Mouse (Mus musculus): ENCODE results near the gene Wfikkn2. TPM values are rescaled to one million over a fixed set of nuclear protein-coding genes. Genes with fewer than 3 reads are reported as not detected.

Wfikkn2 gene
- total and polyA plus RNA-seq, 2 experiments from 2014 or later = 10.1 to 10.4 TPM

- H3K4me1 ChIP-seq (ENCODE audit: insufficient read depth, low read length) = peaks cover 21% of the 10 kb centered on the region
- no peaks in the 10 kb centered on the region for H3K36me3 ChIP-seq (ENCODE audit: insufficient read depth, low read length)
- H3K9me3 ChIP-seq (ENCODE audit: low read length) = no peaks in the 10 kb centered on the region
- TF ChIP-seq CTCF (IDR thresholded peaks at IDR 0.05; ENCODE audit: low read depth) = no peak
- WGBS = 57% methylated on average over 8 of the region's 8 CpGs
- H3K4me2 ChIP-seq (ENCODE audit: low read depth, low read length) = no peak overlapping the region
- no peaks in the 10 kb centered on the region for H3K27me3 ChIP-seq (ENCODE audit: insufficient read depth, low read length)
- peak overlapping the region; percentile 67 for H3K27ac ChIP-seq
- H3K4me3 ChIP-seq (ENCODE audit: low read length) = no peak overlapping the region
- ATAC-seq (no peak), DNase-seq (ENCODE audit: low spot score) (no peak)
- H3K9ac ChIP-seq (replicated peaks; ENCODE audit: low read length) = no peak overlapping the region
Measured at GRCm38 (mm10) chr11:94246789-94247061, 920 bp upstream of the Wfikkn2 start.

GRCm38 (mm10) chr11:94244385-94244784 is 1.4 kb downstream of the Wfikkn2 start:
- no peak overlapping the region for H3K4me2 ChIP-seq (ENCODE audit: low read depth, low read length)
- DNase-seq (ENCODE audit: low spot score) = peak; percentile 27
- H3K4me1 ChIP-seq (ENCODE audit: insufficient read depth, low read length) = peaks cover 21% of the 10 kb centered on the region
- 45% methylated on average over 9 of the region's 9 CpGs for WGBS
- no peak for ATAC-seq
- H3K27ac ChIP-seq = peak overlapping the region; percentile 23; the same call in 1 of the 2 replicates
- no peak overlapping the region for H3K4me3 ChIP-seq (ENCODE audit: low read length)
- H3K9me3 ChIP-seq (ENCODE audit: low read length) = no peaks in the 10 kb centered on the region
- H3K36me3 ChIP-seq (ENCODE audit: insufficient read depth, low read length) = no peaks in the 10 kb centered on the region
- TF ChIP-seq CTCF (IDR thresholded peaks at IDR 0.05; ENCODE audit: low read depth) = no peak
- H3K9ac ChIP-seq (replicated peaks; ENCODE audit: low read length) = no peak overlapping the region
- H3K27me3 ChIP-seq (ENCODE audit: insufficient read depth, low read length) = no peaks in the 10 kb centered on the region

DNA sequence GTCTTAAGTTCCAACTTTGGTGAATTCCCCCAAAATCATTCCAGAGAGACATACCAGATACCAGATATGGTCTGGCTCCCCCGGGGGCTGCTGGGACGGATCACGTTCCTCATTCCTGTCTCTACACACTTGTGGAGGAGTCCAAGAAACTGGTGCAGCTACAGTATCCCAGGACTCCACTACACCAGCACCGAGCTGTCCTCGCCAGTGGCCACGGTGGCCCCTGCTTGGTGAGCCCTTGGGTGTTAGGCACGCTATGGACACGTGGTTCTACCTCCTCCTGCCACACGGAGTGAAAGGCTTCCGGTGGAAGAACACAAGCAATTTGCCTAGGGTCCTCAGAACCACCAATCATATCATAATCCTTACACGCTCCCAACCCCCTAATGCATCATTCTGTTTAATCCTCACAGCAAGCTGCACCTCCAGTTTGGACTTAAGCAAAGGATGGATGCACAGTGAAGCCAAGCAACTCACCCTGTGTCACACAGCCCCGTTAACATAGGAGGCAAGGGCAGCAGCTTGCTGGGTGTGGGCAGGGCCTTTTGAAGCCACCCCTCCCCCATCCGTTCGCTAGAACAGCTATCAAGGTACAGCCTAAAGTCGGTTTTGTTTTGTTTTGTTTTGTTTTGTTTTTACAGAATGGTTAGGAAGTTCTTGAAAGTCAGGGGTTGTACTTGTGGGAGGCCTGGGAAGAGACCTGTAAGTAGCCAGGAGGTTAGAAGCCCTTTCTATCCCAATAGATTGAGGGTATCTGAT is 2.2 kb downstream of the Wfikkn2 start:
- peak overlapping the region; percentile 48; the same call in 1 of the 2 replicates for H3K27ac ChIP-seq
- no peak for DNase-seq (ENCODE audit: low spot score)
- H3K9ac ChIP-seq (replicated peaks; ENCODE audit: low read length) = peak overlapping the region; percentile 28; the same call in 1 of the 2 replicates
- no peaks in the 10 kb centered on the region for H3K27me3 ChIP-seq (ENCODE audit: insufficient read depth, low read length)
- no peak for TF ChIP-seq CTCF (IDR thresholded peaks at IDR 0.05; ENCODE audit: low read depth)
- H3K4me3 ChIP-seq (ENCODE audit: low read length) = no peak overlapping the region
- no peaks in the 10 kb centered on the region for H3K36me3 ChIP-seq (ENCODE audit: insufficient read depth, low read length)
- H3K4me2 ChIP-seq (ENCODE audit: low read depth, low read length) = peak overlapping the region; percentile 48
- H3K9me3 ChIP-seq (ENCODE audit: low read length) = no peaks in the 10 kb centered on the region
- peaks cover 21% of the 10 kb centered on the region for H3K4me1 ChIP-seq (ENCODE audit: insufficient read depth, low read length)
- 31% methylated on average over 15 of the region's 15 CpGs for WGBS
- no peak for ATAC-seq

- Histone ChIP-seq H3K27me3 (ENCODE audit: insufficient read depth, low read length) (no peaks in the 10 kb centered on the region), H3K4me1 (ENCODE audit: insufficient read depth, low read length) (peaks cover 21% of the 10 kb centered on the region), H3K27ac (peak overlapping the region; percentile 48; the same call in 1 of the 2 replicates), H3K4me2 (ENCODE audit: low read depth, low read length) (peak overlapping the region; percentile 48), H3K4me3 (ENCODE audit: low read length) (peak overlapping the region; percentile 10; the same call in 1 of the 2 replicates), H3K9ac (replicated peaks; ENCODE audit: low read length) (peak overlapping the region; percentile 28; the same call in 1 of the 2 replicates), H3K9me3 (ENCODE audit: low read length) (no peaks in the 10 kb centered on the region), H3K36me3 (ENCODE audit: insufficient read depth, low read length) (no peaks in the 10 kb centered on the region)
- ATAC-seq (no peak), DNase-seq (ENCODE audit: low spot score) (peak; percentile 38)
- TF ChIP-seq CTCF (IDR thresholded peaks at IDR 0.05; ENCODE audit: low read depth) = no peak
- WGBS = 7% methylated on average over 29 of the region's 29 CpGs
Measured at GRCm38 (mm10) chr11:94242760-94243421, 2.9 kb downstream of the Wfikkn2 start.

DNA sequence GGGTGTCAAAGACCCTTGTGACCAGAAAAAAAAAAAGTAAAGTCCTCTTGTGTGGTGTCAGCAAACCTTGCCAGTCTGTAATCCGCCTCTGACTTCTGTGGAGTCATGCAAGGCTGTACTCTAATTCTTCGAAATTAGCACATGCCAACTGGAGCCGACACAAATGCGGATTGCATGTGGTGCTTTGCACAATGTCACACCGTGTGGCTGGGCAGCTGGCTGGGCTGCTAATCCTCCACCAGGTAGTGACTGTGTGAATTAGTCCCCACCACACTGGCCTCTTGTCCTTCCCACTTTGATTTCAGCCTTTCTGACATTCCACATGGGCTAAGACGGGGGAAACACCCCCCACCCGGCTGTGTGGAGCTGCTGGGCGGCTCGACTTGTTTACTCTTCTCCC is 6.1 kb downstream of the Wfikkn2 start:
- H3K4me2 ChIP-seq (ENCODE audit: low read depth, low read length) = no peak overlapping the region
- peak; percentile 62 for DNase-seq (ENCODE audit: low spot score)
- no peak overlapping the region for H3K9ac ChIP-seq (replicated peaks; ENCODE audit: low read length)
- WGBS = 25% methylated on average over 9 of the region's 9 CpGs
- H3K9me3 ChIP-seq (ENCODE audit: low read length) = no peaks in the 10 kb centered on the region
- ATAC-seq = peak; percentile 43
- no peaks in the 10 kb centered on the region for H3K36me3 ChIP-seq (ENCODE audit: insufficient read depth, low read length)
- H3K27ac ChIP-seq = 0 out of 2 replicates have a peak overlapping the region, but pooled peaks have one; percentile 48
- no peaks in the 10 kb centered on the region for H3K27me3 ChIP-seq (ENCODE audit: insufficient read depth, low read length)
- no peak overlapping the region for H3K4me3 ChIP-seq (ENCODE audit: low read length)
- no peak for TF ChIP-seq CTCF (IDR thresholded peaks at IDR 0.05; ENCODE audit: low read depth)
- H3K4me1 ChIP-seq (ENCODE audit: insufficient read depth, low read length) = peaks cover 14% of the 10 kb centered on the region

DNA sequence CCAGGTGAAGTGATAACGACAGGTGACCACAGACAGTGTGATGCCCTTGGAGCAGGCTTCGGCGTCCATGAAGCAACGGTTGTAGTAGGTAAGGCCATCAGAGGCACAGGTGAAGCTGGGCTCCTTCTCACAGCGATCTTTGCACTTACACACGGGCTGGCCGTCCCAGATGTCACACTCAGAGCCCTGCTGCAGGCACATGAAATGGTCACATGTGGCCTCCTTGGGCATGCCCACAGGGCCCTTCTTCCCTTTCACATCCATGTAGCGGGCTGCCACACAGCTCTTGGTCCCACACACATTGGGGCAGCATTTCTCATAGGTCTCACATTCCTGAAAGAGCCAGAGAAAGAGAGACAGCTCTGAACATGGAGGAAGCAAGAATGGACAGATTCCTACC is 7.0 kb downstream of the Wfikkn2 start:
- ATAC-seq (no peak), DNase-seq (ENCODE audit: low spot score) (no peak)
- no peaks in the 10 kb centered on the region for H3K36me3 ChIP-seq (ENCODE audit: insufficient read depth, low read length)
- H3K27ac ChIP-seq = no peak overlapping the region
- H3K27me3 ChIP-seq (ENCODE audit: insufficient read depth, low read length) = no peaks in the 10 kb centered on the region
- H3K4me2 ChIP-seq (ENCODE audit: low read depth, low read length) = no peak overlapping the region
- no peak overlapping the region for H3K4me3 ChIP-seq (ENCODE audit: low read length)
- H3K9ac ChIP-seq (replicated peaks; ENCODE audit: low read length) = no peak overlapping the region
- H3K4me1 ChIP-seq (ENCODE audit: insufficient read depth, low read length) = peaks cover 14% of the 10 kb centered on the region
- no peak for TF ChIP-seq CTCF (IDR thresholded peaks at IDR 0.05; ENCODE audit: low read depth)
- H3K9me3 ChIP-seq (ENCODE audit: low read length) = no peaks in the 10 kb centered on the region
- WGBS = 96% methylated on average over 8 of the region's 8 CpGs

- ATAC-seq = peak; percentile 92
- WGBS = 22% methylated on average over 3 of the region's 3 CpGs
Measured at GRCm38 (mm10) chr11:94236074-94236473, 9.7 kb downstream of the Wfikkn2 start.

More at GRCm38 (mm10) chr11:94236074-94236473, 9.7 kb downstream of the Wfikkn2 start:
- H3K4me3 ChIP-seq (ENCODE audit: low read length) = no peak overlapping the region
- peak overlapping the region; percentile 35; the same call in 1 of the 2 replicates for H3K9ac ChIP-seq (replicated peaks; ENCODE audit: low read length)
- no peaks in the 10 kb centered on the region for H3K36me3 ChIP-seq (ENCODE audit: insufficient read depth, low read length)
- TF ChIP-seq CTCF (IDR thresholded peaks at IDR 0.05; ENCODE audit: low read depth) = peak; percentile 95
- H3K27ac ChIP-seq = peak overlapping the region; percentile 70
- no peaks in the 10 kb centered on the region for H3K9me3 ChIP-seq (ENCODE audit: low read length)
- H3K4me1 ChIP-seq (ENCODE audit: insufficient read depth, low read length) = no peaks in the 10 kb centered on the region
- no peak overlapping the region for H3K4me2 ChIP-seq (ENCODE audit: low read depth, low read length)
- peak; percentile 92 for DNase-seq (ENCODE audit: low spot score)
- H3K27me3 ChIP-seq (ENCODE audit: insufficient read depth, low read length) = no peaks in the 10 kb centered on the region

Data from hindbrain, postnatal 0 days (tissue).